Mouse (Mus musculus) T-helper 2 cell (primary cell): Measurements from ENCODE around the gene Nmnat2.

Source experiments
- in situ Hi-C: fragments of 300-600 bp; cut with MboI, MseI; formaldehyde crosslinking; loops from one replicate; pipeline ENCODE4 v1.15.1; 2025; ENCODE audit warnings: high pct_unique_total_duplicates

Gene Nmnat2

GRCm38 (mm10) chr1:153122764-153123163 lies 168.0 kb downstream of the Nmnat2 start:
- in situ Hi-C loops: no loop called here

GRCm38 (mm10) chr1:153124502-153124901 lies 169.7 kb downstream of the Nmnat2 start:
- in situ Hi-C loops: no loop called here

GRCm38 (mm10) chr1:153125287-153126275 lies 170.8 kb downstream of the Nmnat2 start:
- in situ Hi-C loops: no loop called here

GRCm38 (mm10) chr1:153126491-153127381 lies 171.9 kb downstream of the Nmnat2 start:
- in situ Hi-C loops: no loop called here

- in situ Hi-C loops: no loop called here
These were observed 172.8 kb downstream of the Nmnat2 start for GRCm38 (mm10) chr1:153127622-153128021.

GRCm38 (mm10) chr1:153128780-153129179 lies 174.0 kb downstream of the Nmnat2 start:
- in situ Hi-C loops: no loop called here

- in situ Hi-C loops: no loop called here
These were observed 175.4 kb downstream of the Nmnat2 start for GRCm38 (mm10) chr1:153129992-153130713.

- in situ Hi-C loops: no loop called here
These were observed 179.3 kb downstream of the Nmnat2 start for GRCm38 (mm10) chr1:153133865-153134781.

- in situ Hi-C loops: no loop called here
These were observed 181.9 kb downstream of the Nmnat2 start for GRCm38 (mm10) chr1:153136647-153137046.

- in situ Hi-C loops: no loop called here
These were observed 183.7 kb downstream of the Nmnat2 start for GRCm38 (mm10) chr1:153138486-153138885.

GRCm38 (mm10) chr1:153139635-153140034 lies 184.8 kb downstream of the Nmnat2 start:
- in situ Hi-C loops: loop anchor here (10.0 kb wide), 1 partner anchor 1255 kb away; no protein-coding TSS in a partner anchor

- in situ Hi-C loops: loop anchor here (10.0 kb wide), 1 partner anchor 1255 kb away; no protein-coding TSS in a partner anchor
These were observed 185.5 kb downstream of the Nmnat2 start for GRCm38 (mm10) chr1:153140265-153140664.

- in situ Hi-C loops: loop anchor here (10.0 kb wide), 1 partner anchor 1256 kb away; no protein-coding TSS in a partner anchor
These were observed 186.0 kb downstream of the Nmnat2 start for GRCm38 (mm10) chr1:153140747-153141228.

- in situ Hi-C loops: loop anchor here (10.0 kb wide), 1 partner anchor 1259 kb away; no protein-coding TSS in a partner anchor
These were observed 189.2 kb downstream of the Nmnat2 start for GRCm38 (mm10) chr1:153144021-153144420.

GRCm38 (mm10) chr1:153145791-153146190 lies 191.0 kb downstream of the Nmnat2 start:
- in situ Hi-C loops: loop anchor here (10.0 kb wide), 1 partner anchor 1261 kb away; no protein-coding TSS in a partner anchor

- in situ Hi-C loops: no loop called here
These were observed 197.8 kb downstream of the Nmnat2 start for GRCm38 (mm10) chr1:153152594-153152993.

- in situ Hi-C loops: no loop called here
These were observed 198.9 kb downstream of the Nmnat2 start for GRCm38 (mm10) chr1:153153619-153154137.

- in situ Hi-C loops: no loop called here
These were observed 200.6 kb downstream of the Nmnat2 start for GRCm38 (mm10) chr1:153155364-153155763.

GRCm38 (mm10) chr1:153157021-153157623 lies 202.3 kb downstream of the Nmnat2 start:
- in situ Hi-C loops: no loop called here
